Mouse (Mus musculus): Measurements from ENCODE around the gene Rps27l. TPM values are rescaled to one million over a fixed set of nuclear protein-coding genes. Genes with fewer than 3 reads are reported as not detected.

Gene Rps27l
- polyA plus RNA-seq (2014; fragmentation: Nextera tagmentation; extraction: Ambion mirVana), result 245 and 251 TPM in 2 replicates

DNA sequence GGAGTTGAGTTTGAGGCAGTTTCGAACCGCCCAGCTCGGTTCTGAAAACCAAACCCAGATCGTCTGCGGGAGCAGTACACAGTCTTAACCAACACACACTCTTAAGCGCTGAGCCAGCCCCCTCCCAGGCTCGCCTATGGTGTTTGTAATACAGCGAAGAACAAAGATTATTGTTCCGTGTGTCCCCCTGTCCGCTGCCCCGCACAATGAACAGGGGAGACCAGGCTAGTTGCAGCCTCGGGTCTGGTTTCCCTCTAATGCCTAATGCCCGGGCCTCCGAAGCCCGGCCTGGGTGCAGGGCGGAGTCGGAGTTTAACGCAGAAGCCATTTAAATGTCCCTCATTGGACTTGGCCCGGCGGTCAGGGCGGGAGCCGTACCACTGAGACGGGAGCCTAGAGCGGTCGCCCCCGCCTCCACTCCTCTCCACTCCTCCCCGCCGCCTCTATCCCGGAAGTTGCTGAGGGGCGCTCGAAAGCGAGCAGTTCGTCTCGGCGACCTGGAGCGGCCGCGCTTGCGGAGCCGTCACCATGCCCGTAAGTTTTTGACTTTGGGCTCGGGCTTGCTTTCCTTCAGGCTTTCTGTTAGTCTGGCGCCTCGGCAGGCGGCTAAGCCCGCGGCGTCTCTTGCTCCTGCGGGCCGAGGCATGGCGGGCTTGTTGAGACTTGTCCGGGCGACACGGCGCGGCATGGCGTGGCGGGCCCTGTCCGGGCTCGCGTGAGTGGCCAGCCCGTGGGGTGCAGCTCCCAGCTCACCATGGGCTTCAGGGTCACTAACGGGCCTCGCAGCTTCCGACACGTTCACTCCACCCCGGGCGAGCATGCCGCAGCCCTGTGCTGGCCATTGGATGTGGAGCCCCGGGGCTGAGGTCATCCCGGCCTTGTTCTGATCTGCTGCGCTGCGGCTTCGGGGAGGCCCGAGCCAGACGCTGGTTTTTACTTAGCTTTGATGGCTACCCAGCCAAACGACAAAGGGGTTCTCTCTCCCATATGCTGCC is at the start of gene Rps27l:
TSS of gene Rps27l (plus strand) at position 440 of the 995 bp plus-strand sequence.
- no peaks in the 10 kb centered on the region for H3K9me3 ChIP-seq (ENCODE audit: control insufficient read depth, low read length)
- H3K4me1 ChIP-seq (ENCODE audit: control insufficient read depth, insufficient read depth, low read length), result peaks cover 10% of the 10 kb centered on the region; the same call in 1 of the 2 replicates
- peak within 1 kb of the TSS; percentile 86 for H3K9ac ChIP-seq (replicated peaks; ENCODE audit: low read length)
- H3K4me2 ChIP-seq (ENCODE audit: low read length), result peak within 1 kb of the TSS; percentile 83
- peak within 1 kb of the TSS; percentile 93 for H3K4me3 ChIP-seq (replicated peaks; ENCODE audit: low read depth, low read length)
- under 1% methylated on average over 77 of the region's 77 CpGs for WGBS
- H3K36me3 ChIP-seq (ENCODE audit: control insufficient read depth, insufficient read depth, low read length), result peaks cover 10% of the 10 kb centered on the region; the same call in 1 of the 2 replicates
- ATAC-seq (ENCODE audit: low FRiP score, low TSS enrichment), result peak; percentile 99
- peak within 1 kb of the TSS; percentile 93 for H3K27ac ChIP-seq (replicated peaks; ENCODE audit: low read depth, low read length)
- no peaks in the 10 kb centered on the region for H3K27me3 ChIP-seq (ENCODE audit: control insufficient read depth, insufficient read depth, low read length)
- DNase-seq, result peak; percentile 95

DNA sequence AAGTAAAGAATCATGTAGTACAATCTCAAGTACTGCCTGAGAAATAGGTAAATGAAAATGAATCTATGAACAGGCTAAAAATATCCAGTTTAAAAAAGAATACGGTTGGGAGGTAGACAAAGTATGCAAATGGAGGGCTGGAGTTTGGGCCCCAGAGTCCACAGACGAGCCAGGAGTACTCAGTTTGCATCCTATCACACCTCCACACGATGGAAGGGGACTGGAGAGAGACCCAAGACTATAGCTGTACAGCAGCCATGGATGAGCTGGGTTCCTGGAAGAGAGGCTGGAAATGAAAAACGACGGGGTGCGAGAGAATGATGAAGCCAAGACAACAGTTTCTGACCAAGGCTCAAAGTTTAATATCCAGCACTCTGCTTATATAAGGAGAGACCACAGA is 48.9 kb upstream of the Rps27l start:
- H3K9ac ChIP-seq (replicated peaks; ENCODE audit: low read length), result no peak overlapping the region
- H3K9me3 ChIP-seq (ENCODE audit: control insufficient read depth, low read length), result no peaks in the 10 kb centered on the region
- no peak overlapping the region for H3K27ac ChIP-seq (replicated peaks; ENCODE audit: low read depth, low read length)
- DNase-seq (no peak), ATAC-seq (ENCODE audit: low FRiP score, low TSS enrichment) (no peak)
- no peaks in the 10 kb centered on the region for H3K36me3 ChIP-seq (ENCODE audit: control insufficient read depth, insufficient read depth, low read length)
- WGBS, result 69% methylated on average over 6 of the region's 6 CpGs
- H3K4me3 ChIP-seq (replicated peaks; ENCODE audit: low read depth, low read length), result no peak overlapping the region
- H3K4me1 ChIP-seq (ENCODE audit: control insufficient read depth, insufficient read depth, low read length), result no peaks in the 10 kb centered on the region
- no peak overlapping the region for H3K4me2 ChIP-seq (ENCODE audit: low read length)
- H3K27me3 ChIP-seq (ENCODE audit: control insufficient read depth, insufficient read depth, low read length), result no peaks in the 10 kb centered on the region

DNA sequence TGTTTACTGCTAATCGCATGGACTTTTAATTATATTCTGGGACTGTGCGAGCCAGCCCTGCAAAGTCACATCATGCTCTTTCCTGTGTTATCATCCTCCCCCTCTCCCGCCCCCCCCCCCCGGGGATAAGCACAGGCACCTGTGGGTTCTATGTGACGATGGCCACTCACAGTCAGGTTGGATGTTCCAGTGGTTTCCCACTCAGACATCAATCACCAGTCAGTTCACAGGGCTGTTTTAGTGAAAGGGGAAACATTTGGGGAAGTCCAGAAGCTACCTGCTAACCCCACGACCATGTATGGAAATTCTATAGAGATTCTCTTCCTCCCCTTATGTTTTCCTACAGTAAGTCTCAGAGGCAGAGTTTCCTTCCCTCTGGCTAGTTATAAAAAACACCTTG is 48.0 kb upstream of the Rps27l start:
- ATAC-seq (ENCODE audit: low FRiP score, low TSS enrichment) (no peak), DNase-seq (no peak)
- Histone ChIP-seq H3K4me2 (ENCODE audit: low read length) (no peak overlapping the region), H3K4me1 (ENCODE audit: control insufficient read depth, insufficient read depth, low read length) (peaks cover 3% of the 10 kb centered on the region; the same call in 1 of the 2 replicates), H3K36me3 (ENCODE audit: control insufficient read depth, insufficient read depth, low read length) (no peaks in the 10 kb centered on the region), H3K9ac (replicated peaks; ENCODE audit: low read length) (no peak overlapping the region), H3K4me3 (replicated peaks; ENCODE audit: low read depth, low read length) (no peak overlapping the region), H3K27me3 (ENCODE audit: control insufficient read depth, insufficient read depth, low read length) (no peaks in the 10 kb centered on the region), H3K27ac (replicated peaks; ENCODE audit: low read depth, low read length) (no peak overlapping the region), H3K9me3 (ENCODE audit: control insufficient read depth, low read length) (no peaks in the 10 kb centered on the region)
- WGBS, result 75% methylated on average over 6 of the region's 6 CpGs

DNA sequence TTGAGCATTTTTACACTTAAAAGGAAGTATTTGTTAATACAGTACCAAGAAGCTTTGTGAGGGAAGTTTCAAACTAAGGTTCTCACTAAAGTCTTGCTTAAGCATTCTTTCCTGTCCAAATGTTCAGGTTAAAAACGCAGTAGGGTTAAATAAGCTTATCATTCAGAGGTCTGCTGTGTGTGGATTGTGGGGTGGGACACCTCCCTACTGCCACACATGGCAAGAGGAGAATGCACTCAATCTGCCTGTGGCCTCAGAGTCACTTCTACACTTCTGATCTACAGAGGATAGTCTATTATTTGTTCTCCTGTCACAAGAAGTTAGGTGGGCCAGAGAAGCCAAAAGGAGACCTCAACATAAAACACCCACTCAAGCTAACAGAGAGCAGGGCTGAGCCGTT is 46.8 kb upstream of the Rps27l start:
- Histone ChIP-seq H3K9ac (replicated peaks; ENCODE audit: low read length) (no peak overlapping the region), H3K4me1 (ENCODE audit: control insufficient read depth, insufficient read depth, low read length) (peaks cover 3% of the 10 kb centered on the region; the same call in 1 of the 2 replicates), H3K27ac (replicated peaks; ENCODE audit: low read depth, low read length) (no peak overlapping the region), H3K4me2 (ENCODE audit: low read length) (no peak overlapping the region), H3K4me3 (replicated peaks; ENCODE audit: low read depth, low read length) (no peak overlapping the region), H3K9me3 (ENCODE audit: control insufficient read depth, low read length) (no peaks in the 10 kb centered on the region), H3K27me3 (ENCODE audit: control insufficient read depth, insufficient read depth, low read length) (no peaks in the 10 kb centered on the region), H3K36me3 (ENCODE audit: control insufficient read depth, insufficient read depth, low read length) (0 out of 2 replicates have a peak, but pooled peaks cover 4% of the 10 kb centered on the region)
- DNase-seq, result no peak
- 92% methylated on average over 2 of the region's 2 CpGs for WGBS
- ATAC-seq (ENCODE audit: low FRiP score, low TSS enrichment), result no peak

DNA sequence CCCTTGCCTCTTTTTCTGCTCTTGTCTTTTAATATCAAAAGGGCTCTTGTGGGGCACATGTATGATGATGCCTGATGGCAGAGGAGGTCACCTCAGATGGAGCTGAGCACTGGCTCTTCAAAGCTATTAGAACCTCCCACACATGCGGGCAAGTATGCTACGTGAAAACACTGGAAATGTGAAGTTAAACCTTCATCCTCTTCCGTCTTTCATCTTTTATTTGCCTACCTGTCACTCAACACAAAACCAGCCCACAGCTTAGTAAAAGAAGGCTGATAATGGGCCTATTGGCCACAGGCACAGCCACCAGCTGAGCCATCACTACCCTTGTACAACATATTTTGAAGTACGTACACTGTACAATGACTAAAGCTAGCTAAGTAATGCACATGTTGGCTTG is 46.4 kb upstream of the Rps27l start:
- ATAC-seq (ENCODE audit: low FRiP score, low TSS enrichment), result no peak
- Histone ChIP-seq H3K9me3 (ENCODE audit: control insufficient read depth, low read length) (no peaks in the 10 kb centered on the region), H3K9ac (replicated peaks; ENCODE audit: low read length) (no peak overlapping the region), H3K27ac (replicated peaks; ENCODE audit: low read depth, low read length) (no peak overlapping the region), H3K4me2 (ENCODE audit: low read length) (no peak overlapping the region), H3K27me3 (ENCODE audit: control insufficient read depth, insufficient read depth, low read length) (no peaks in the 10 kb centered on the region), H3K36me3 (ENCODE audit: control insufficient read depth, insufficient read depth, low read length) (0 out of 2 replicates have a peak, but pooled peaks cover 4% of the 10 kb centered on the region), H3K4me3 (replicated peaks; ENCODE audit: low read depth, low read length) (no peak overlapping the region), H3K4me1 (ENCODE audit: control insufficient read depth, insufficient read depth, low read length) (peaks cover 3% of the 10 kb centered on the region; the same call in 1 of the 2 replicates)
- WGBS, result 66% methylated on average over 4 of the region's 4 CpGs
- DNase-seq, result no peak

DNA sequence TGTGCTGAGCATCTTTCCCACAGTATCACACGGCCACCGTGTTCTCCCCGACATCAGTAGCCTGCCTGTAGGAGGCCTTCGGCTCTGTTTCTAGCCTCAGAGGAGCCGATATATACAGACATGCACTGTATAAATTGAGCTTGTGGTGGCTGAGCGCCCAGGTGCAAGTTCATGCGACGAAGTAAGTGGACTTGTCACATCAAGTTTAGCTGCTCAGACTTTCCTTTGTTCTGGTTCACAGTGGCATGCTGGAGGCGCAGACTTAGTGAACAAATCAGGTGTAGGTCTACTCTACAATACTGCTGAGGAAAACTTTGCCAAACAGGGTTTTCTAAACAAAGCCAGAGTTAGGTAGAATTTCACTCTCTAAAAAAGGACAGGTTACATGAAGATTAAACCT is 39.9 kb upstream of the Rps27l start:
- Histone ChIP-seq H3K9me3 (ENCODE audit: control insufficient read depth, low read length) (no peaks in the 10 kb centered on the region), H3K36me3 (ENCODE audit: control insufficient read depth, insufficient read depth, low read length) (0 out of 2 replicates have a peak, but pooled peaks cover 4% of the 10 kb centered on the region), H3K9ac (replicated peaks; ENCODE audit: low read length) (no peak overlapping the region), H3K4me3 (replicated peaks; ENCODE audit: low read depth, low read length) (no peak overlapping the region), H3K27ac (replicated peaks; ENCODE audit: low read depth, low read length) (no peak overlapping the region), H3K4me2 (ENCODE audit: low read length) (no peak overlapping the region), H3K27me3 (ENCODE audit: control insufficient read depth, insufficient read depth, low read length) (no peaks in the 10 kb centered on the region), H3K4me1 (ENCODE audit: control insufficient read depth, insufficient read depth, low read length) (peaks cover 3% of the 10 kb centered on the region; the same call in 1 of the 2 replicates)
- no peak for ATAC-seq (ENCODE audit: low FRiP score, low TSS enrichment)
- DNase-seq, result no peak
- 75% methylated on average over 9 of the region's 9 CpGs for WGBS

DNA sequence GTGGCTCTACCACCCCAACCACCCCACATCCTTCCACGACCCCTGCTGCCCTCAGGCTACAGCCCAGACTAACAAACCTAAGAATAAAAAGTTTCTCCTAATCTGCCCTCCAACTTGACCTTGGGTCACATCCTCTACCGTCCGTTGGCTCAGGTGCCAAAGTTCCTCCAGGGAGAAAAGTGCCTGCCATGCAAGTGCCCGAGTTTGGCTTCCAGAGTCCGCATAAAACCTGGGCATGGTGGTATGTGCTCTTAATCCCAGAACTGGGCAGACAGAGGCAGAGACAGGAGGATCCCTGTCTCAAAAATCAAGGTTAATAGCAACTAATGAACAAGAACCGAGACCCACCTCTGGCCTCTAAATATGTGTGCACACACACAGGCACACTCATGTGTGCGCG is 38.8 kb upstream of the Rps27l start:
- ATAC-seq (ENCODE audit: low FRiP score, low TSS enrichment) (no peak), DNase-seq (no peak)
- H3K27ac ChIP-seq (replicated peaks; ENCODE audit: low read depth, low read length), result no peak overlapping the region
- H3K4me1 ChIP-seq (ENCODE audit: control insufficient read depth, insufficient read depth, low read length), result peaks cover 3% of the 10 kb centered on the region; the same call in 1 of the 2 replicates
- H3K9me3 ChIP-seq (ENCODE audit: control insufficient read depth, low read length), result no peaks in the 10 kb centered on the region
- H3K4me3 ChIP-seq (replicated peaks; ENCODE audit: low read depth, low read length), result no peak overlapping the region
- H3K36me3 ChIP-seq (ENCODE audit: control insufficient read depth, insufficient read depth, low read length), result 0 out of 2 replicates have a peak, but pooled peaks cover 4% of the 10 kb centered on the region
- H3K27me3 ChIP-seq (ENCODE audit: control insufficient read depth, insufficient read depth, low read length), result no peaks in the 10 kb centered on the region
- no peak overlapping the region for H3K9ac ChIP-seq (replicated peaks; ENCODE audit: low read length)
- H3K4me2 ChIP-seq (ENCODE audit: low read length), result no peak overlapping the region
- 95% methylated on average over 8 of the region's 8 CpGs for WGBS

DNA sequence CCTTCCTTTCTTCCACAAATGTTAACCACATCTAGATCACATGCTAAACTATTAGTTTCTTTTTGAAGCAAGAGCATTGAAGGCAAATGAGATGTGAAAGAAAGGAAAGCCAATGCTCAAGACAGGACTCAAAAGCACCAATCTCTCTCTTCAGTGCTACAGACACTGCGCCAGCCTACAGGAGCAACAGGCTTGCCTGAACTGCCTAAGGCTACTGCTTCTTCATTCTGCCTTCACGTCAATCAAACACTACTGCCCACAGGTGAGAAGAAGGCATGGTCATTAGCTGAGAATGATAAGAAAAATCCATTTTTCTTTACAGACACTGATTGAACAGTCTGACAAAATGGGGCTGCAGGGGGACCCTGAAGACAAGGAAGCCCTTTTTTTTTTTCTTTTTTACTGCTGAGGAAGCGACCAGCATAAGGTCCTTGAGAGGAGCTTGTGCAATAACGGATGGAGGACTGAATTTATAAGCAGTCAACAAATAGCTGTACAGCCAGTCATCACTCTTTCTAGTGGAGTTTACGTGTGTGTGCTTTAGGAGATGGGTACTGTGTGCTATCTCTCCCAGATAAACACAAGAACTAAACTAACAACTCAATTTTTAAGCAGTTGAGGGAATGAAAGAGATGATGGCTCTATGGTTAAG is 38.0 kb upstream of the Rps27l start:
- Histone ChIP-seq H3K27ac (replicated peaks; ENCODE audit: low read depth, low read length) (no peak overlapping the region), H3K4me1 (ENCODE audit: control insufficient read depth, insufficient read depth, low read length) (no peaks in the 10 kb centered on the region), H3K9ac (replicated peaks; ENCODE audit: low read length) (no peak overlapping the region), H3K4me2 (ENCODE audit: low read length) (no peak overlapping the region), H3K36me3 (ENCODE audit: control insufficient read depth, insufficient read depth, low read length) (0 out of 2 replicates have a peak, but pooled peaks cover 4% of the 10 kb centered on the region), H3K27me3 (ENCODE audit: control insufficient read depth, insufficient read depth, low read length) (no peaks in the 10 kb centered on the region), H3K9me3 (ENCODE audit: control insufficient read depth, low read length) (no peaks in the 10 kb centered on the region), H3K4me3 (replicated peaks; ENCODE audit: low read depth, low read length) (no peak overlapping the region)
- 87% methylated on average over 5 of the region's 5 CpGs for WGBS
- DNase-seq, result peak; percentile 31
- no peak for ATAC-seq (ENCODE audit: low FRiP score, low TSS enrichment)
